Mouse (Mus musculus) heart, postnatal 14 days (tissue): ENCODE results near the gene Mysm1. TPM values are rescaled to one million over a fixed set of nuclear protein-coding genes. Genes with fewer than 3 reads are reported as not detected.

Experiments used
- DNase-seq, 2 experiments: peaks; one replicate each; pipeline ENCODE4 v3.0.0; 2021 to 2022
- intact Hi-C: fragments of 180-260 bp; cut with DNase I; formaldehyde crosslinking; loops from one replicate; pipeline ENCODE4 v1.15.1; 2025
- total RNA-seq, 2 experiments: library from RNA; stranded (reverse); gene quantifications; 2 replicates each; pipeline ENCODE4 v1.2.3; 2021

Mysm1 gene
- total RNA-seq, 2 experiments from 2014 or later: 10.3 to 18.2 TPM

DNA sequence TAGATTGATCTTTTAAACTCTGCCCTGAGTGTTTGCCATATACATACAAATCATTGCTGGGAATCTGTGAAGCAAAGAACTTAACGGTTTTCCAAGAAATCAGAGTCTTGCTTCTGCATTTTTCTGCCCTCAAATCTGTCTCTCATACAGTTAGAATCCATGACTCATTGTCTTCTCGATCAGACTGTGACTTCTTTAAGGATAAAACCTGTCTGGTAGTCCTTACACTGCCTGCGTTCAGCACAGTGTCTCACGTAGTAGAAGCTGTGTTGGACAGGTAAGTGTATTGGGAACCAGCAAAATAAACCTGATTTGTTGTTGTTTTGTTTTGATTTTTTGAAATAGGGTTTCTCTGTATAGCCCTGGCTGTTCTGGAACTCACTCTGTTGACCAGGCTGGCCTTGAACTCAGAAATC lies 608 bp upstream of the Mysm1 start:
- DNase-seq: no peak
- intact Hi-C loops: no loop called here

DNA sequence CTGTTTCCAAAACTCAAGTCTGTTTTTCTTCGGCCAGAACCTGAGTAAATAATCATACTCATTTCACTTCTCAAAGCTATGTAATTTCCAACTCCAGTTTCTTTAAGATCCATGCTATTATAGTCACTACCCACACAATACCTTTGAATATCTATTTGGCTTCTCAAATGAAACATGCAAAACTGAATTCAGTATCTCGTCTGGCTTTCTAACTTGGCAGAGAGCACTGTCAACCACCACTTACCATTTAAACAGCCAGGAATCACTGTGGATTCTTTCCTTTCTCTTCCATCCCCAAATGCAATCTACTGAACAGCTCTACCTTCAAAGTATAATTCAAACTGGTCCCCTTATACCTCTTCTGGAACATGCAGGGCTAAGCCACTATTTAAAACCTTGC lies 5.6 kb downstream of the Mysm1 start:
- no peak for DNase-seq
- intact Hi-C loops: no loop called here

- no peak for DNase-seq
- intact Hi-C loops: no loop called here
These were observed 26.1 kb downstream of the Mysm1 start for GRCm38 (mm10) chr4:94952773-94953172.

DNA sequence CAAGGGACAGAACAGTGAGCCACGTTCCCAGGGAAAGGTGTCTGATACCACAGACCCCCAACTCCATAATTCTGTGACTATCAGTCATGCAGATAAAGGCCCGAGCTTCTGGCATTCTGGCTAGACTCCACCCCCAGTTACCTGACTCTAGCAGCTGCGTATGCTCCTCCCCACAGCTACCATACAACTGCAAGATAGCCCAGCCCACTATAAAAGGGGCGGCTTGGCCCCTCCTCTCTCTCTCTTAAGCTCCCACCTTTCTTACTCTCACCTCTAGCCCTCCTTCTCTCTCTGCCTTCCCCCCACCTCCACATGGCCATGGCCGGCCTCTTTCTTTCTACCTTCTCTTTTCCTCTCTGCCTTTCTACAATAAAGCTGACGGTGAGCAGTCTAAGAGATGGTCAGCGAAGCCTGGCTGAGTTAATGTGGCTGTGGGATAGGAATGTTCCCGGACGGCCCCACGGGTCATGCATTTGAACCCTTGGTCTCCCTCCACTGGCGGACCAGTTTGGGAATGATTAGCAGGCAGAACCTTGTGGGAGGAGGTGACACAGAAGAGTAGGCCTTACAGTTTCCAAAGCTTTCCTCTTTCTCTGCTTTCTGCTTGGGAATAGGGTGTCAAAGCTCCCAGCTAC lies 37.6 kb downstream of the Mysm1 start:
- no peak for DNase-seq
- intact Hi-C loops: loop anchor here (10.0 kb wide), 1 partner anchor 77 kb away; no protein-coding TSS in a partner anchor

DNA sequence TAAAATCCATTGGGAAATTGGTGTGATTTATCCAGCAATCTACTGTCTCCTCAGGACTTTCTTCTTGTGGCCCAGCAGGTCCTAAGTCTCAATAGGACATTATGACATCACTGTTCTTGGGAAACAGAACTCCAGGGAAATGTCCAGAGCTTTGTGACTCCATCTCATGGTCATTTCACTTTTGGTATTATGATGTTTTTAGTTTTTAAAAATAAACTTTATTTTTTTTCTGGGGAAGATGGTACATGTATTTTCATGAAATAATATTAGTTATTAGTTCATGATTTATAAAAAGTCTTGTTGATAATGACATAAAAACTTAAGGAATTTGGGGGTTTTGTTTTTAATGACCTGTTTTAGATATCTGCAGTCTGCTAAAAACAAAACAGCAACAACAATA lies 50.2 kb downstream of the Mysm1 start, which contains the start of gene Eqtn:
TSS of gene Eqtn (minus strand) at position 101 of the 400 bp plus-strand sequence.
- intact Hi-C loops: no loop called here
- no peak for DNase-seq

GRCm38 (mm10) chr4:94901780-94902179 lies 77.1 kb downstream of the Mysm1 start:
- DNase-seq: no peak
- intact Hi-C loops: loop anchor here (5.0 kb wide), 1 partner anchor 234 kb away; no protein-coding TSS in a partner anchor

GRCm38 (mm10) chr4:94900744-94901143 lies 78.2 kb downstream of the Mysm1 start:
- DNase-seq: peak in 1 of 2 experiments; percentile 38
- intact Hi-C loops: loop anchor here (5.0 kb wide), 1 partner anchor 233 kb away; no protein-coding TSS in a partner anchor

Other genes starting within 250 kb of the Mysm1 start
- gene Tek, start 239.8 kb downstream of the Mysm1 start, total RNA-seq: 10 to 100 TPM; 53.1 to 61.1 TPM
- under 1 TPM in 1 of 2 experiments, not detected in 1; 0.33 TPM for gene Eqtn, start 50.3 kb downstream of the Mysm1 start, total RNA-seq
- gene Jun, start 73.1 kb upstream of the Mysm1 start, total RNA-seq: 10 to 100 TPM; 58.3 to 72.6 TPM